11 mouse cellular contexts compared by ENCODE assay signal in the genomic region with DNA sequence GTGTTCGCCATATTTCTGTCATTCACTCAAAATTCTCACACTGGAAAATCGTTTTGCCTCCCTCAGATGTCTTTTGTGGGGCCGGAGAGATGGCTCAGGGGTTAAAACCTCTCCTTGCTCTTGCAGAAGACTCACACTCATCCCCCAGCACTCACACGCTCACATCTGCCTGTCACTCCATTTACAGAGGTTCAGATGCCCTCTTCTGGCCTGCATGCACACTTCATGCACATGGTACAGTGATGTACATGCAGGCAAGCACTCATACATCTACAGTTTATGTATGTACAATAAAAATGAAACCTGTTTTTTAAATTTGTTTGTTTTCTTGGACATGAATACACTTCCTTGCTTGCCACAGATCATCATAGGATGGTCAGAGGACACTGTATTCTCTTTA. TPM values are rescaled to one million over a fixed set of nuclear protein-coding genes. Genes with fewer than 3 reads are reported as not detected.
A peak's percentile ranks its signal among the peaks of the same experiment; 100 is the strongest.
DNase-seq lines count a peak whose midpoint lies in the region; ATAC-seq and TF ChIP-seq lines count a peak whose summit lies in the region.
"Had no signal": no experiment of that assay in that cellular context is flagged by ENCODE, and none has a peak within 500 bp of the region (broad histone marks: within the 10 kb centered on the region; RNA-seq: fewer than 3 reads in every experiment).

No protein-coding gene starts in this region.

- no peaks in the 10 kb centered on the region for H3K9me3 ChIP-seq in forebrain, embryonic 15.5 days
- H3K9me3 ChIP-seq in forebrain, embryonic 13.5 days (replicated peaks), result no peaks in the 10 kb centered on the region
- no peaks in the 10 kb centered on the region for H3K9me3 ChIP-seq in hindbrain, embryonic 16.5 days (ENCODE audit: control insufficient read depth, low read length)
- H3K9me3 ChIP-seq: lung, embryonic 15.5 days had no signal

- no peak for DNase-seq in lung, adult 2 months
- no peak for DNase-seq in lung, postnatal 10 days
- peak; percentile 45 for DNase-seq in thymus, postnatal 25 days
- DNase-seq in frontal cortex, postnatal 14 days (ENCODE audit: low spot score in 2 of 2), result no peak
- DNase-seq in heart, adult 18-20 months, result no peak
- DNase-seq: cerebellum, adult 9-11 months; heart, postnatal 36 days had no signal

- TF ChIP-seq POLR2A in lung, adult 2 months (IDR thresholded peaks at IDR 0.05; ENCODE audit: borderline replicate concordance, extremely low read depth, low read depth, low read length), result no peak

- H3K27me3 ChIP-seq in forebrain, embryonic 15.5 days, result no peaks in the 10 kb centered on the region
- no peaks in the 10 kb centered on the region for H3K27me3 ChIP-seq in forebrain, embryonic 13.5 days
- no peaks in the 10 kb centered on the region for H3K27me3 ChIP-seq in hindbrain, embryonic 16.5 days (replicated peaks; ENCODE audit: control insufficient read depth, insufficient read depth, low read length)
- H3K27me3 ChIP-seq: lung, embryonic 15.5 days had no signal

- no peaks in the 10 kb centered on the region for H3K36me3 ChIP-seq in forebrain, embryonic 15.5 days
- H3K36me3 ChIP-seq in forebrain, embryonic 13.5 days (ENCODE audit: poor library complexity, severe bottlenecking), result no peaks in the 10 kb centered on the region
- no peaks in the 10 kb centered on the region for H3K36me3 ChIP-seq in hindbrain, embryonic 16.5 days (ENCODE audit: control insufficient read depth, insufficient read depth, low read length)
- H3K36me3 ChIP-seq: lung, embryonic 15.5 days had no signal

- no peaks in the 10 kb centered on the region for H3K4me1 ChIP-seq in forebrain, embryonic 15.5 days
- H3K4me1 ChIP-seq in forebrain, embryonic 13.5 days, result no peaks in the 10 kb centered on the region
- no peaks in the 10 kb centered on the region for H3K4me1 ChIP-seq in lung, adult 2 months (ENCODE audit: control insufficient read depth, insufficient read depth, low read length)
- H3K4me1 ChIP-seq in hindbrain, embryonic 16.5 days (ENCODE audit: control insufficient read depth, insufficient read depth, low read depth, low read length), result no peaks in the 10 kb centered on the region
- H3K4me1 ChIP-seq: lung, embryonic 15.5 days had no signal

- H3K27ac ChIP-seq in forebrain, embryonic 15.5 days (replicated peaks), result no peak overlapping the region
- no peak overlapping the region for H3K27ac ChIP-seq in forebrain, embryonic 13.5 days
- H3K27ac ChIP-seq in hindbrain, embryonic 16.5 days (ENCODE audit: low read depth, low read length), result no peak overlapping the region
- H3K27ac ChIP-seq: lung, embryonic 15.5 days had no signal

- H3K4me2 ChIP-seq in forebrain, embryonic 15.5 days (replicated peaks), result no peak overlapping the region
- H3K4me2 ChIP-seq in forebrain, embryonic 13.5 days, result no peak overlapping the region
- no peak overlapping the region for H3K4me2 ChIP-seq in hindbrain, embryonic 16.5 days (ENCODE audit: low read length)
- H3K4me2 ChIP-seq: lung, embryonic 15.5 days had no signal

- peak; percentile 72; the same call in 1 of the 2 replicates for ATAC-seq in forebrain, embryonic 15.5 days (replicated peaks)
- no peak for ATAC-seq in forebrain, embryonic 13.5 days
- peak; percentile 90 for ATAC-seq in hindbrain, embryonic 16.5 days

- WGBS in forebrain, embryonic 15.5 days, result 50% methylated on average over 4 of the region's 4 CpGs
- WGBS in forebrain, embryonic 13.5 days, result 46% methylated on average over 4 of the region's 4 CpGs
- WGBS in lung, adult 2 months, result 45% methylated on average over 4 of the region's 4 CpGs
- 56% methylated on average over 4 of the region's 4 CpGs for WGBS in hindbrain, embryonic 16.5 days

- TF ChIP-seq CTCF in lung, adult 2 months (IDR thresholded peaks at IDR 0.05; ENCODE audit: insufficient read depth, low read length), result peak; percentile 20; the same call in 1 of the 2 replicates

- no peak overlapping the region for H3K9ac ChIP-seq in forebrain, embryonic 15.5 days (replicated peaks)
- no peak overlapping the region for H3K9ac ChIP-seq in forebrain, embryonic 13.5 days
- no peak overlapping the region for H3K9ac ChIP-seq in hindbrain, embryonic 16.5 days (ENCODE audit: low read depth, low read length)
- H3K9ac ChIP-seq: lung, embryonic 15.5 days had no signal

- H3K4me3 ChIP-seq in forebrain, embryonic 15.5 days, result no peak overlapping the region
- H3K4me3 ChIP-seq in forebrain, embryonic 13.5 days, result no peak overlapping the region
- H3K4me3 ChIP-seq in lung, adult 2 months (replicated peaks; ENCODE audit: extremely low read depth, low read depth, low read length), result no peak overlapping the region
- no peak overlapping the region for H3K4me3 ChIP-seq in hindbrain, embryonic 16.5 days (ENCODE audit: low read length)
- H3K4me3 ChIP-seq: lung, embryonic 15.5 days had no signal

RNA-seq across cellular contexts. Expression of a gene that starts 3.3 kb away (rescaled TPM):
- polyA plus RNA-seq in forebrain, embryonic 15.5 days (2015; fragmentation: Nextera tagmentation; extraction: Ambion mirVana), result not detected in 2 replicates
- 0.09 TPM in 1 of 2 replicates, not detected in the other for polyA plus RNA-seq in forebrain, embryonic 13.5 days (2015; fragmentation: Nextera tagmentation; extraction: Ambion mirVana)
- polyA plus RNA-seq in lung, adult 2 months (2012; rRNA removed), result 0.18 and 1.3 TPM in 2 replicates
- 0.08 and 0.09 TPM in 2 replicates for polyA plus RNA-seq in hindbrain, embryonic 16.5 days (2015; fragmentation: Nextera tagmentation; extraction: Ambion mirVana)
- total RNA-seq in heart, adult 18-20 months (2021), result 1 to 10 TPM in 1 of 2 experiments, not detected in 1; 1.5 TPM

RNA-seq across cellular contexts. Expression of a gene that starts 38.2 kb away (rescaled TPM):
- 488 and 489 TPM in 2 replicates for polyA plus RNA-seq in forebrain, embryonic 15.5 days (2015; fragmentation: Nextera tagmentation; extraction: Ambion mirVana)
- 493 and 531 TPM in 2 replicates for polyA plus RNA-seq in forebrain, embryonic 13.5 days (2015; fragmentation: Nextera tagmentation; extraction: Ambion mirVana)
- 138 and 224 TPM in 2 replicates for polyA plus RNA-seq in lung, adult 2 months (2012; rRNA removed)
- 534 and 590 TPM in 2 replicates for polyA plus RNA-seq in hindbrain, embryonic 16.5 days (2015; fragmentation: Nextera tagmentation; extraction: Ambion mirVana)
- 1,000 to 10,000 TPM; 3,158 to 3,186 TPM for total RNA-seq in heart, adult 18-20 months (2021)

RNA-seq across cellular contexts. Expression of a gene that starts 56.4 kb away (rescaled TPM):
- polyA plus RNA-seq in forebrain, embryonic 15.5 days (2015; fragmentation: Nextera tagmentation; extraction: Ambion mirVana), result 1.3 and 3.4 TPM in 2 replicates
- 1.3 and 1.9 TPM in 2 replicates for polyA plus RNA-seq in forebrain, embryonic 13.5 days (2015; fragmentation: Nextera tagmentation; extraction: Ambion mirVana)
- polyA plus RNA-seq in lung, adult 2 months (2012; rRNA removed), result 0.65 and 0.92 TPM in 2 replicates
- polyA plus RNA-seq in hindbrain, embryonic 16.5 days (2015; fragmentation: Nextera tagmentation; extraction: Ambion mirVana), result 2.4 and 4.9 TPM in 2 replicates
- not detected for total RNA-seq in heart, adult 18-20 months (2021)
- total RNA-seq: heart, postnatal 36 days had no signal
